Mouse (Mus musculus) heart, adult 8-10 months (tissue): ENCODE data around the gene Lin52. TPM values are rescaled to one million over a fixed set of nuclear protein-coding genes. Genes with fewer than 3 reads are reported as not detected.

Experiments
- total RNA-seq, 4 experiments: library from RNA; stranded (reverse); gene quantifications; 2 replicates each; pipeline ENCODE4 v1.2.4; 2022

Lin52 gene
- total RNA-seq, 4 experiments from 2014 or later = 11.2 to 13.4 (median 12.9) TPM

Other genes starting within 250 kb of the Lin52 start
- gene Elmsan1, start 232.5 kb upstream of the Lin52 start, total RNA-seq = 10 to 100 TPM; 13.1 to 17.5 (median 14.5) TPM
- gene Ptgr2, start 166.2 kb upstream of the Lin52 start, total RNA-seq = 100 to 1,000 TPM; 216 to 264 (median 243) TPM
- gene Zfp410, start 134.6 kb upstream of the Lin52 start, total RNA-seq = 10 to 100 TPM; 18.9 to 20.2 (median 19.5) TPM
- 100 to 1,000 TPM in 2 of 4 experiments, 10 to 100 TPM in 2; 99.6 to 103 (median 101) TPM for gene Coq6, start 89.8 kb upstream of the Lin52 start, total RNA-seq
- 10 to 100 TPM in 3 of 4 experiments, 1 to 10 TPM in 1; 9.8 to 13.2 (median 11.0) TPM for gene Fam161b, start 89.6 kb upstream of the Lin52 start, total RNA-seq
- 100 to 1,000 TPM in 1 of 4 experiments, 10 to 100 TPM in 3; 69.5 to 108 (median 85.9) TPM for gene Entpd5, start 42.4 kb upstream of the Lin52 start, total RNA-seq
- gene Bbof1, start 42.4 kb upstream of the Lin52 start, total RNA-seq = 1 to 10 TPM in 3 of 4 experiments, under 1 TPM in 1; 0.92 to 2.3 (median 1.4) TPM
- 10 to 100 TPM in 2 of 4 experiments, 1 to 10 TPM in 2; 9.4 to 12.7 (median 11.1) TPM for gene Rnf113a2, start 34.2 kb upstream of the Lin52 start, total RNA-seq
- 100 to 1,000 TPM; 220 to 268 (median 246) TPM for gene Aldh6a1, start 418 bp upstream of the Lin52 start, total RNA-seq
- not detected for gene Vsx2, start 118.3 kb downstream of the Lin52 start, total RNA-seq
- 1 to 10 TPM; 4.8 to 6.5 (median 6.0) TPM for gene Abcd4, start 166.0 kb downstream of the Lin52 start, total RNA-seq
- not detected for gene Vrtn, start 189.6 kb downstream of the Lin52 start, total RNA-seq
- not detected for gene Syndig1l, start 247.4 kb downstream of the Lin52 start, total RNA-seq